Mouse (Mus musculus): Measurements from ENCODE around the gene Prkd2. TPM values are rescaled to one million over a fixed set of nuclear protein-coding genes. Genes with fewer than 3 reads are reported as not detected.

Prkd2 gene
- polyA plus RNA-seq, 1 experiment from 2014 or later, result 12.8 TPM

DNA sequence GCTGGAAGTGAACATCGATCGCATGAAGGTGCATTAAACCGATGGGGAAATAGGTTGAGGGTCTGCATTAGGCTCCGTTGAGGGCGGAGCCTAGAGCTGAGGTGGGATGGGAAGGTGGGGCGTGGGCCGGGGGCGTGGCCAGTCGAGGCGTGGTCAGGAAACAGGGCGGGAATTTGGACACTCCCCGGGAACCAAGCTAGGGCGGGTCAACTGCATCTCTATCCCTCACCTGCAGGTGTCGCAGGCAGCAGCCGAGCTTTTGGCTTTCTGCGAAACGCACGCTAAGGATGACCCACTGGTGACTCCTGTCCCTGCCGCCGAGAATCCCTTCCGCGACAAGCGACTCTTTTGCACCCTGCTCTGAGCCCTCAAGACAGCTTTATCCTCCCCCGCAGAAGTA, 52.3 kb downstream of the Prkd2 start:
- Histone ChIP-seq H3K4me3 (replicated peaks; ENCODE audit: low read depth, low read length) (peak overlapping the region; percentile 18; the same call in 1 of the 2 replicates), H3K27ac (no peak overlapping the region), H3K4me2 (ENCODE audit: low read length) (peak overlapping the region; percentile 50), H3K36me3 (ENCODE audit: insufficient read depth, low read length) (no peaks in the 10 kb centered on the region), H3K9ac (ENCODE audit: low read depth, low read length) (0 out of 2 replicates have a peak overlapping the region, but pooled peaks have one; percentile 31), H3K9me3 (replicated peaks; ENCODE audit: low read length) (no peaks in the 10 kb centered on the region), H3K4me1 (replicated peaks; ENCODE audit: insufficient read depth, low read length) (no peaks in the 10 kb centered on the region), H3K27me3 (ENCODE audit: insufficient read depth, low read length) (0 out of 2 replicates have a peak, but pooled peaks cover 7% of the 10 kb centered on the region)
- TF ChIP-seq CTCF (IDR thresholded peaks at IDR 0.05; ENCODE audit: low read depth), result peak; percentile 90
- ATAC-seq (replicated peaks; ENCODE audit: low FRiP score, low read depth) (peak; percentile 34; the same call in 1 of the 2 replicates), DNase-seq (ENCODE audit: low spot score) (peak; percentile 90)
- WGBS, result under 1% methylated on average over 24 of the region's 24 CpGs

DNA sequence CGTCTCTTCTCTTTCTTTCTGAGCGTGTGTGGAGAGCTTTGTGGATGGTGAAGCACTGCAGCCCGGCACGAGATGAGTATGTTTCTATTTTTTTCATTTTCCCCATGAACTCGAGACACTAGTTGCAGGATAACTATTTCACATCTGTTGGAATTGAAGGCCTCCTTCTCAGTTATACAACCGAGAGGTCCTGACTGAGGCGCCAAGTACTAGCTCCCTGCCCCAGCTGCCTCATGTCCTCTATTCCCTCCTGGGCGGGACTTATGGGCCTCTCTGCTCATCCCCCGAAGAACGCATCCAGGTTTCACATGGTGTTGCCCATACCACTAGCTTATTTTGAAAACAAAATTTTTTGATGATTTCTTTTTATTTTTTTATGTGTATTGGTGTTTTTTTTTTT, 52.8 kb downstream of the Prkd2 start:
- H3K4me3 ChIP-seq (replicated peaks; ENCODE audit: low read depth, low read length), result peak overlapping the region; percentile 18; the same call in 1 of the 2 replicates
- no peaks in the 10 kb centered on the region for H3K4me1 ChIP-seq (replicated peaks; ENCODE audit: insufficient read depth, low read length)
- TF ChIP-seq CTCF (IDR thresholded peaks at IDR 0.05; ENCODE audit: low read depth), result no peak
- H3K9ac ChIP-seq (ENCODE audit: low read depth, low read length), result 0 out of 2 replicates have a peak overlapping the region, but pooled peaks have one; percentile 31
- no peak overlapping the region for H3K27ac ChIP-seq
- H3K27me3 ChIP-seq (ENCODE audit: insufficient read depth, low read length), result 0 out of 2 replicates have a peak, but pooled peaks cover 7% of the 10 kb centered on the region
- peak overlapping the region; percentile 50 for H3K4me2 ChIP-seq (ENCODE audit: low read length)
- H3K9me3 ChIP-seq (replicated peaks; ENCODE audit: low read length), result no peaks in the 10 kb centered on the region
- H3K36me3 ChIP-seq (ENCODE audit: insufficient read depth, low read length), result no peaks in the 10 kb centered on the region
- ATAC-seq (replicated peaks; ENCODE audit: low FRiP score, low read depth) (no peak), DNase-seq (ENCODE audit: low spot score) (no peak)
- 25% methylated on average over 10 of the region's 10 CpGs for WGBS

DNA sequence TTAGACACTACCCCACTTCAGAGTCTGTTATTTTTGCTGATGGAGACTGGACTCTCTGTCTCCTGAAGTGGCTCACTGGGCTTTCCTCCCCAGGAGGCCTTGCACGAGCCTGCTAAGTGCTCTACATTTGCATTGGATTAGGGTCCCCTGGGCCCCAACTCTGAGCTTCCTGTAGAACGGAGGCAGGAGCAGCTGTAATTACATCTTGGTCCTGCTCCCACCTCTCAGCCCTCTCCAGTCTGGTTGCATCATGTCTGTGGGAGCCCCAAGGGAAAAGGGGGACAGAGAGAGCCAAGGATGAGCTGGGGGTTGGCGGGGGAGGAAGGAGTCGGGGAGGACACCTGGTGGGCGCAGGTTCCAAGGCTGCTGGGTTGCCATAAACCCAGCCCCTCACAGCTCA, 57.8 kb downstream of the Prkd2 start:
- no peaks in the 10 kb centered on the region for H3K36me3 ChIP-seq (ENCODE audit: insufficient read depth, low read length)
- no peak for ATAC-seq (replicated peaks; ENCODE audit: low FRiP score, low read depth)
- H3K9me3 ChIP-seq (replicated peaks; ENCODE audit: low read length), result no peaks in the 10 kb centered on the region
- 25% methylated on average over 5 of the region's 5 CpGs for WGBS
- TF ChIP-seq CTCF (IDR thresholded peaks at IDR 0.05; ENCODE audit: low read depth), result no peak
- no peak overlapping the region for H3K4me3 ChIP-seq (replicated peaks; ENCODE audit: low read depth, low read length)
- H3K27ac ChIP-seq, result no peak overlapping the region
- no peak overlapping the region for H3K9ac ChIP-seq (ENCODE audit: low read depth, low read length)
- no peak for DNase-seq (ENCODE audit: low spot score)
- H3K4me1 ChIP-seq (replicated peaks; ENCODE audit: insufficient read depth, low read length), result no peaks in the 10 kb centered on the region
- H3K4me2 ChIP-seq (ENCODE audit: low read length), result no peak overlapping the region
- no peaks in the 10 kb centered on the region for H3K27me3 ChIP-seq (ENCODE audit: insufficient read depth, low read length)

- 81% methylated on average over 2 of the region's 2 CpGs for WGBS
- no peaks in the 10 kb centered on the region for H3K9me3 ChIP-seq (replicated peaks; ENCODE audit: low read length)
- H3K4me3 ChIP-seq (replicated peaks; ENCODE audit: low read depth, low read length), result no peak overlapping the region
- H3K27me3 ChIP-seq (ENCODE audit: insufficient read depth, low read length), result no peaks in the 10 kb centered on the region
- TF ChIP-seq CTCF (IDR thresholded peaks at IDR 0.05; ENCODE audit: low read depth), result no peak
- peaks cover 10% of the 10 kb centered on the region for H3K4me1 ChIP-seq (replicated peaks; ENCODE audit: insufficient read depth, low read length)
- H3K9ac ChIP-seq (ENCODE audit: low read depth, low read length), result 0 out of 2 replicates have a peak overlapping the region, but pooled peaks have one; percentile 13
- no peak for DNase-seq (ENCODE audit: low spot score)
- ATAC-seq (replicated peaks; ENCODE audit: low FRiP score, low read depth), result no peak
- no peaks in the 10 kb centered on the region for H3K36me3 ChIP-seq (ENCODE audit: insufficient read depth, low read length)
- no peak overlapping the region for H3K27ac ChIP-seq
- no peak overlapping the region for H3K4me2 ChIP-seq (ENCODE audit: low read length)
These were observed 60.8 kb downstream of the Prkd2 start for GRCm38 (mm10) chr7:16903439-16903955.

- Histone ChIP-seq H3K4me3 (replicated peaks; ENCODE audit: low read depth, low read length) (no peak overlapping the region), H3K4me2 (ENCODE audit: low read length) (no peak overlapping the region), H3K27ac (no peak overlapping the region), H3K27me3 (ENCODE audit: insufficient read depth, low read length) (no peaks in the 10 kb centered on the region; the same call in 1 of the 2 replicates), H3K9me3 (replicated peaks; ENCODE audit: low read length) (no peaks in the 10 kb centered on the region), H3K4me1 (replicated peaks; ENCODE audit: insufficient read depth, low read length) (peaks cover 14% of the 10 kb centered on the region), H3K9ac (ENCODE audit: low read depth, low read length) (no peak overlapping the region), H3K36me3 (ENCODE audit: insufficient read depth, low read length) (no peaks in the 10 kb centered on the region)
- no peak for TF ChIP-seq CTCF (IDR thresholded peaks at IDR 0.05; ENCODE audit: low read depth)
- WGBS, result 27% methylated on average over 8 of the region's 10 CpGs
- DNase-seq (ENCODE audit: low spot score), result no peak
- no peak for ATAC-seq (replicated peaks; ENCODE audit: low FRiP score, low read depth)
These were observed 61.5 kb downstream of the Prkd2 start for GRCm38 (mm10) chr7:16904120-16904675.

DNA sequence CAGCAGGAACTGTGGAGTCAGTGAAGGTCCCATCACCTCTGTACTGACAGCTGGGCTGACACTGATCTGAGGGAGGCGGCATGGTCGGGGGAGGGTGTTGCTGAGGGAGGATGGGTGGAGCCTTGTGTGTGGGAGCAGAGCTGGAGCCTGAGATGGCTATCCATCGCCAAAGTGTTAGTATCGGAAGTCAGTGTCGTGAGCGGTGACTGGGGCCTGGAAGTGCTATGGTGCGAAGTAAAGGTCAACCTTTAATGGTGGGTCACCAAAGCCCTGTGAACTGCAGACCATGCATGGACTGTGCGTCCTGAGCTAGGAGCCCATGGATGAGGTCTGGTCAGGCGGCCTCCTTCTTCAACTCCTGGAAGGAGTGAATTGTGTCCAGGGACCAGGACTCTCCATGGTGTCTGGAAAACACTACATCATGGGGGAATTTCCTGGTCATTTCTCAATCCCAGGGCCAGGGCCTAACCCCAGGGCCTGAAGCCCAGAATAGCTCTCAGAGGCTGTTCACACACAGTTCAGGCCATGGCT, 62.9 kb downstream of the Prkd2 start:
- peak; percentile 51 for ATAC-seq (replicated peaks; ENCODE audit: low FRiP score, low read depth)
- Histone ChIP-seq H3K36me3 (ENCODE audit: insufficient read depth, low read length) (no peaks in the 10 kb centered on the region), H3K4me3 (replicated peaks; ENCODE audit: low read depth, low read length) (no peak overlapping the region), H3K4me2 (ENCODE audit: low read length) (no peak overlapping the region), H3K27ac (peak overlapping the region; percentile 68), H3K9me3 (replicated peaks; ENCODE audit: low read length) (no peaks in the 10 kb centered on the region), H3K9ac (ENCODE audit: low read depth, low read length) (0 out of 2 replicates have a peak overlapping the region, but pooled peaks have one; percentile 18), H3K4me1 (replicated peaks; ENCODE audit: insufficient read depth, low read length) (peaks cover 17% of the 10 kb centered on the region), H3K27me3 (ENCODE audit: insufficient read depth, low read length) (no peaks in the 10 kb centered on the region; the same call in 1 of the 2 replicates)
- TF ChIP-seq CTCF (IDR thresholded peaks at IDR 0.05; ENCODE audit: low read depth), result no peak
- WGBS, result 18% methylated on average over 9 of the region's 9 CpGs
- DNase-seq (ENCODE audit: low spot score), result peak; percentile 84

Measured in kidney, postnatal 0 days (tissue).